Mouse (Mus musculus) olfactory bulb, adult 2 months (tissue): ENCODE measurements at regions not wholly inside any gene's neighbourhood (a gene's known extent, or its start where the extent isn't known, plus 50 kb on each side); places are given as distances from the start of the nearest gene placed in this dataset.

Experiments
- CTCF ChIP-seq: fragments of 200-500 bp; IDR thresholded peaks from 2 replicates; pipeline ENCODE4 v1.5.1; 2012; ENCODE audit warnings: low read depth, mild to moderate bottlenecking, low read length, moderate library complexity; ENCODE audit not compliant: insufficient read depth
- POLR2A ChIP-seq: fragments of 200-500 bp; IDR thresholded peaks from 2 replicates; pipeline ENCODE4 v1.6.1; 2012; ENCODE audit warnings: mild to moderate bottlenecking, low read depth, low read length, moderate library complexity; ENCODE audit not compliant: insufficient read depth

DNA sequence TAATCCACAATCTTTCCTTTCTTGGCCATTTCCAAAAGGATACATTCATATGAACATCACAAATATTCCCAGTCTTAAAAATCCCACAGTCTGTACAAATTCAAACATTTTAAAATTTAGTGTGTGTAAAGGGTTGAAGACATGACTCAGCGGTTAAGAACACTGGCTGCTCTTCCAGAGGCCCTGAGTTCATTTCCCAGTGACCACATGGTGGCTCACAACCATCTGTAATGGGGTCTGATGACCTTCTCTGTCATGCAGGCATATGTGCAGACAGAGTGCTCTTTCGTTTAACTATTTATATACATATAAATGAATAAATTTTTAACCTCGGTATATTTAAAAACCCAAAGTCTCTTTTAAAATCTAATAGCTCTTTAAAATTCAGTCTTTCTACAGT lies 79.6 kb downstream of the Sptssa start:
- TF ChIP-seq POLR2A (no peak), CTCF (no peak)
